Mouse (Mus musculus): ENCODE measurements around the gene Ppia. TPM values are rescaled to one million over a fixed set of nuclear protein-coding genes. Genes with fewer than 3 reads are reported as not detected.

The Ppia gene
- 1,000 to 10,000 TPM; 4,568 to 4,925 TPM for polyA plus RNA-seq (2012; fragmentation: generic; extraction: Trizol)

GRCm38 (mm10) chr11:6414751-6415550 is at the start of gene Ppia:
Gene Ppia, plus strand, starts transcription at chr11:6415443.

GRCm38 (mm10) chr11:6388726-6389413 is 26.4 kb upstream of the Ppia start, which contains the start of gene Zmiz2:
Gene Zmiz2, plus strand, starts transcription at chr11:6389074.

GRCm38 (mm10) chr11:6444077-6444853 is 29.0 kb downstream of the Ppia start, which contains the start of gene H2afv:
Gene H2afv, minus strand, starts transcription at chr11:6444443.

Other genes with a start within 250 kb of the Ppia start
- gene A730071L15Rik, start 215.4 kb upstream of the Ppia start, polyA plus RNA-seq (2012; fragmentation: generic; extraction: Trizol): under 1 TPM; 0.02 to 0.26 TPM
- 10 to 100 TPM; 32.9 to 52.0 TPM for gene Nudcd3, start 215.0 kb upstream of the Ppia start, polyA plus RNA-seq (2012; fragmentation: generic; extraction: Trizol)
- under 1 TPM; 0.01 to 0.08 TPM for gene Npc1l1, start 185.3 kb upstream of the Ppia start, polyA plus RNA-seq (2012; fragmentation: generic; extraction: Trizol)
- 100 to 1,000 TPM in 1 of 2 experiments, 10 to 100 TPM in 1; 40.6 to 118 TPM for gene Ddx56, start 147.7 kb upstream of the Ppia start, polyA plus RNA-seq (2012; fragmentation: generic; extraction: Trizol)
- gene Tmed4, start 140.6 kb upstream of the Ppia start, polyA plus RNA-seq (2012; fragmentation: generic; extraction: Trizol): 10 to 100 TPM; 12.7 to 52.1 TPM
- 10 to 100 TPM; 48.7 to 51.6 TPM for gene Ogdh, start 123.8 kb upstream of the Ppia start, polyA plus RNA-seq (2012; fragmentation: generic; extraction: Trizol)
- gene Zmiz2, start 26.4 kb upstream of the Ppia start, polyA plus RNA-seq (2012; fragmentation: generic; extraction: Trizol): 10 to 100 TPM; 28.2 to 40.9 TPM
- gene H2afv, start 29.0 kb downstream of the Ppia start, polyA plus RNA-seq (2012; fragmentation: generic; extraction: Trizol): 100 to 1,000 TPM; 239 to 552 TPM
- 1 to 10 TPM; 2.7 to 9.9 TPM for gene Purb, start 60.5 kb downstream of the Ppia start, polyA plus RNA-seq (2012; fragmentation: generic; extraction: Trizol)
- gene Myo1g, start 105.5 kb downstream of the Ppia start, polyA plus RNA-seq (2012; fragmentation: generic; extraction: Trizol): under 1 TPM; 0.01 to 0.13 TPM
- gene Ccm2, start 131.4 kb downstream of the Ppia start, polyA plus RNA-seq (2012; fragmentation: generic; extraction: Trizol): 10 to 100 TPM; 53.3 to 61.3 TPM
- gene Nacad, start 190.6 kb downstream of the Ppia start, polyA plus RNA-seq (2012; fragmentation: generic; extraction: Trizol): 1 to 10 TPM in 1 of 2 experiments, under 1 TPM in 1; 0.43 to 2.4 TPM
- gene Tbrg4, start 210.6 kb downstream of the Ppia start, polyA plus RNA-seq (2012; fragmentation: generic; extraction: Trizol): 10 to 100 TPM; 31.3 to 81.0 TPM
- gene Wap, start 223.2 kb downstream of the Ppia start, polyA plus RNA-seq (2012; fragmentation: generic; extraction: Trizol): not detected
- 10 to 100 TPM in 1 of 2 experiments, 1 to 10 TPM in 1; 2.6 to 29.5 TPM for gene Ramp3, start 243.1 kb downstream of the Ppia start, polyA plus RNA-seq (2012; fragmentation: generic; extraction: Trizol)

Measured in C3H10T1/2 (cell line).